Mouse (Mus musculus) embryonic facial prominence, embryonic 15.5 days (tissue): ENCODE data around the gene Plekha6. TPM values are rescaled to one million over a fixed set of nuclear protein-coding genes. Genes with fewer than 3 reads are reported as not detected.
A peak's percentile ranks its signal among the peaks of the same experiment; 100 is the strongest.

ENCODE experiments used
- ATAC-seq: fragments of 200-750 bp; cut with Nextera tagmentation; 2 replicates; pipeline ENCODE4 v1.8.0; 2017; ENCODE audit warnings: low read depth, moderate TSS enrichment; ENCODE audit not compliant: insufficient number of reproducible peaks, low FRiP score, low TSS enrichment
- H3K27ac ChIP-seq: fragments of 300-500 bp; sonication (generic); replicated peaks from 2 replicates; pipeline ENCODE4 v1.5.1; 2015; ENCODE audit warnings: mild to moderate bottlenecking, inconsistent platforms
- H3K27me3 ChIP-seq: fragments of 300-500 bp; sonication (generic); 2 replicates; pipeline ENCODE4 v1.6.1; 2015; ENCODE audit warnings: inconsistent platforms
- H3K36me3 ChIP-seq: fragments of 300-500 bp; sonication (generic); 2 replicates; pipeline ENCODE4 v1.6.1; 2015; ENCODE audit warnings: mild to moderate bottlenecking, inconsistent platforms
- H3K4me1 ChIP-seq: fragments of 300-500 bp; sonication (generic); 2 replicates; pipeline ENCODE4 v1.6.1; 2015; ENCODE audit warnings: inconsistent platforms
- H3K4me2 ChIP-seq: fragments of 300-500 bp; sonication (generic); replicated peaks from 2 replicates; pipeline ENCODE4 v1.6.1; 2015; ENCODE audit warnings: mild to moderate bottlenecking, inconsistent platforms
- H3K4me3 ChIP-seq: fragments of 300-500 bp; sonication (generic); replicated peaks from 2 replicates; pipeline ENCODE4 v1.5.1; 2015; ENCODE audit warnings: mild to moderate bottlenecking, inconsistent platforms
- H3K9ac ChIP-seq: fragments of 300-500 bp; sonication (generic); 2 replicates; pipeline ENCODE4 v1.6.1; 2015; ENCODE audit warnings: inconsistent platforms
- H3K9me3 ChIP-seq: fragments of 300-500 bp; sonication (generic); replicated peaks from 2 replicates; pipeline ENCODE4 v1.6.1; 2016; ENCODE audit warnings: inconsistent platforms
- WGBS: fragments of 180-500 bp; shearing (Covaris S2); methylation state at CpG from one replicate; pipeline ENCODE4 v1.1.7; 2015; 5-methylcytosine and 5-hydroxymethylcytosine counted together
- polyA plus RNA-seq: library from polyadenylated mRNA; unstranded; fragments of >200 nt; fragmentation: Nextera tagmentation; extraction: Ambion mirVana; gene quantifications from 2 replicates; pipeline ENCODE4 v1.2.1, GENCODE M21; 2015

The Plekha6 gene
- polyA plus RNA-seq, 1 experiment from 2014 or later, result 7.2 TPM

DNA sequence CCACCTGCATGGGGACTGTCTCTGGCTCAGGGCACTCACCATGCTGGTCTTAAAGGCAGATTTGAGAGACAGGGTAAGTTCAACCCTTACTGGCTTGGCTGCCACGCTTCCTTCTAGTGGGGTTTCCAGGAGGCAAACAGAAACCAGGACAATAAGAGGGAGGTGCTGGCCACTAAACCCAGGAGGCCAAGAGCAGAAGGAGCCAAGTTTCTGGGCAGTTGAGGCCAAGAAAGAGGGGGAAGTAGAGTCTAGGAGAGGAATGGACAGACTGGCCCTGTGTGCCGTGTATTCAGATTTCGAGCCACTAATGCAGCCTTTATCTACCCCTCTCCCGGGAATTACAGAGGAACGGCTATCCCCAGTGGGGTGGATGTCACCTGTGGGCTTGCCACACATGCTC is 83.2 kb downstream of the Plekha6 start:
- no peaks in the 10 kb centered on the region for H3K36me3 ChIP-seq
- no peak overlapping the region for H3K27ac ChIP-seq
- H3K4me2 ChIP-seq, result no peak overlapping the region
- no peak overlapping the region for H3K4me3 ChIP-seq
- no peaks in the 10 kb centered on the region for H3K9me3 ChIP-seq
- WGBS, result 80% methylated on average over 5 of the region's 5 CpGs
- ATAC-seq, result no peak
- H3K4me1 ChIP-seq, result peaks cover 47% of the 10 kb centered on the region
- no peaks in the 10 kb centered on the region for H3K27me3 ChIP-seq
- no peak overlapping the region for H3K9ac ChIP-seq

GRCm38 (mm10) chr1:133250761-133251160 is 86.8 kb downstream of the Plekha6 start:
- ATAC-seq, result no peak
- Histone ChIP-seq H3K4me2 (no peak overlapping the region), H3K9ac (no peak overlapping the region), H3K27me3 (no peaks in the 10 kb centered on the region), H3K9me3 (no peaks in the 10 kb centered on the region), H3K27ac (no peak overlapping the region), H3K36me3 (no peaks in the 10 kb centered on the region), H3K4me1 (peaks cover 68% of the 10 kb centered on the region), H3K4me3 (no peak overlapping the region)
- 90% methylated on average over 6 of the region's 6 CpGs for WGBS

GRCm38 (mm10) chr1:133251625-133252034 is 87.6 kb downstream of the Plekha6 start:
- Histone ChIP-seq H3K27me3 (no peaks in the 10 kb centered on the region), H3K36me3 (no peaks in the 10 kb centered on the region), H3K4me1 (peaks cover 64% of the 10 kb centered on the region), H3K27ac (no peak overlapping the region), H3K9me3 (no peaks in the 10 kb centered on the region), H3K9ac (no peak overlapping the region), H3K4me3 (no peak overlapping the region), H3K4me2 (no peak overlapping the region)
- no peak for ATAC-seq
- 34% methylated on average over 5 of the region's 5 CpGs for WGBS

DNA sequence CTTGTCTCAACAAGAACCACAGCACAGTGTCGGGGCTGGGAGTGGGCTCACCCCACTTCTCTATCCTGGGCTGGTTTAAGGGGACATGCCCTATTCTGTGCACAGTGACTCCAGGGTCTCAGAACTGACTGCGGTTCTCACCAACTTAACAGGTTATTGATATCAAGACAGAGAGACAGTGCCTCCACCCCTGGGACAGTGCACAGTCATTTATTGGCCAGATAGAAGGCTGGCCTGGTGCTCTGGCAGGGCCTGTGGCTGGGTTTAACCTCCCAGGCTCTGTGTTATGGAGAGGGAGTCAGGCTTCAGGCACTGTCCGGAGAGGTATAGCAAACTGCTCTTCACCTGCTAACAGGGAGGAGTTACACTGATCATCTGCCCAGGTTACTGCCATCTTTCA is 88.2 kb downstream of the Plekha6 start:
- no peaks in the 10 kb centered on the region for H3K9me3 ChIP-seq
- 83% methylated on average over 3 of the region's 3 CpGs for WGBS
- no peak overlapping the region for H3K27ac ChIP-seq

DNA sequence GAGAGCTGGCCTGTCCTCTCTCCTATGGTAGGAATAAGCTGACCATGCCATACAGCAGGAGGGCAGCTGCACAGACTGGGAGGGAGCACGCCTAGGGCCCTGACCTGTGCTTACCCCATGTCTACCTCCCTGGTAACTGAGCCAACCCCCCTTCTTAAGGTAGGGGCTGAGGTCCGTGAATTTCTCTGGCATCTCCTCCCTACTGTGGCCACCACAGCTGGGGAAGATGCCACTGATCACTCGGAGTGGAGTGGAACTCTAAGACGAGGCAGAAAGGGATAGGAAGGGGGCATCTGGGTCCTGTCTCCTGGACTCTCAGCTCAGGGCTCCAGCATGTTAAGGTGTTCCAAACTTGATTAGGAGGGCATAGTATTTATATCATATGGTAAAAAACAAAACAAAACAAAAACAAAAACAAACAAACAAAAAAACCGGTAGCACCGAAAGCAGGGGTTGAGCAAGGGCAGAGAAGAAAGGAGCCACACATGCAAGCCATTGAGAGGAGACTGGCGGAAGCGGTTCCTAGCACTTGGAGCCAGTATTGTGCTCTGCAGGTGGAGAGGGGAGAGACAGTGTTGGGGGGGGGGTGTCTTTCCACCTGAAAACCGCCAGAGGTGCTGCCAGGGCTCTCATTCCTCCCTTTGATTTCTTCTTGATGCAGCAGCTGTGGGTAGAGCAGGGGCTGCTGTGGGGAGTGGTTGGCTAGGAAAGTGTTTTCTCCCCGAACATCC is 89.0 kb downstream of the Plekha6 start:
- WGBS, result 39% methylated on average over 10 of the region's 10 CpGs
- H3K4me3 ChIP-seq, result no peak overlapping the region
- no peaks in the 10 kb centered on the region for H3K36me3 ChIP-seq
- ATAC-seq, result no peak
- H3K27me3 ChIP-seq, result no peaks in the 10 kb centered on the region
- no peak overlapping the region for H3K9ac ChIP-seq
- peaks cover 57% of the 10 kb centered on the region for H3K4me1 ChIP-seq
- H3K27ac ChIP-seq, result peak overlapping the region; percentile 63
- no peak overlapping the region for H3K4me2 ChIP-seq
- no peaks in the 10 kb centered on the region for H3K9me3 ChIP-seq

More for the DNA sequence above, 88.2 kb downstream of the Plekha6 start:
- no peaks in the 10 kb centered on the region for H3K27me3 ChIP-seq
- H3K4me1 ChIP-seq, result peaks cover 58% of the 10 kb centered on the region
- no peak overlapping the region for H3K4me2 ChIP-seq
- no peaks in the 10 kb centered on the region for H3K36me3 ChIP-seq
- no peak for ATAC-seq
- H3K9ac ChIP-seq, result no peak overlapping the region
- no peak overlapping the region for H3K4me3 ChIP-seq

- Histone ChIP-seq H3K4me3 (no peak overlapping the region), H3K9ac (no peak overlapping the region), H3K4me2 (no peak overlapping the region), H3K9me3 (no peaks in the 10 kb centered on the region), H3K36me3 (no peaks in the 10 kb centered on the region), H3K27ac (peak overlapping the region; percentile 63), H3K4me1 (peaks cover 59% of the 10 kb centered on the region), H3K27me3 (no peaks in the 10 kb centered on the region)
- peak; percentile 21; the same call in 1 of the 2 replicates for ATAC-seq
- WGBS, result 24% methylated on average over 1 of the region's 1 CpGs
These were observed 89.5 kb downstream of the Plekha6 start for GRCm38 (mm10) chr1:133253532-133253866.

DNA sequence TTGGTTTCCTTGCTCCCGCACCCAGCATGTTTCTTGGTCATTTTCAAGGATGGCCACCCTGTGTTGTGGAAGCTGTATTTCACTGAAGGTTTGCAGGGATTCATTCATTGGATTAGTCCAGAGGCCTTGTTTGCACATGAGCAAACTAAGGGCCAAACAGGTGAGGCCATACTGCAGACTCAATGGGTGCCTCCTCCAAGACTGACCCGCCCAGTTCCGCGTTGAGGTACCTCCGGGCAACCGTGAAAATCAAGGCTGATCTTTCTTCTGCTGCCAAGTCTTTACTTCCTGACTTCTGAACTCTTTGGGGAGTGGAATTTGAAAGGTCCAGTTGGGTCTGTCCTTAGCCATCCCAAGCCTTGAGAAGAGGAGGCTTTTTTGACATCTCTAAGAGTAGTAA is 90.2 kb downstream of the Plekha6 start:
- no peak for ATAC-seq
- H3K9ac ChIP-seq, result no peak overlapping the region
- 66% methylated on average over 6 of the region's 6 CpGs for WGBS
- H3K27me3 ChIP-seq, result no peaks in the 10 kb centered on the region
- no peaks in the 10 kb centered on the region for H3K9me3 ChIP-seq
- H3K36me3 ChIP-seq, result no peaks in the 10 kb centered on the region
- H3K4me2 ChIP-seq, result no peak overlapping the region
- H3K27ac ChIP-seq, result no peak overlapping the region
- no peak overlapping the region for H3K4me3 ChIP-seq
- H3K4me1 ChIP-seq, result peaks cover 59% of the 10 kb centered on the region

- Histone ChIP-seq H3K4me1 (peaks cover 59% of the 10 kb centered on the region), H3K27ac (no peak overlapping the region), H3K4me3 (no peak overlapping the region), H3K36me3 (no peaks in the 10 kb centered on the region), H3K9ac (no peak overlapping the region), H3K9me3 (no peaks in the 10 kb centered on the region), H3K27me3 (no peaks in the 10 kb centered on the region), H3K4me2 (no peak overlapping the region)
- WGBS, result 46% methylated on average over 9 of the region's 9 CpGs
- no peak for ATAC-seq
These were observed 91.1 kb downstream of the Plekha6 start for GRCm38 (mm10) chr1:133254856-133255764.

GRCm38 (mm10) chr1:133255776-133256175 is 91.8 kb downstream of the Plekha6 start:
- Histone ChIP-seq H3K4me1 (peaks cover 59% of the 10 kb centered on the region), H3K4me3 (no peak overlapping the region), H3K27ac (no peak overlapping the region), H3K9ac (no peak overlapping the region), H3K27me3 (no peaks in the 10 kb centered on the region), H3K9me3 (no peaks in the 10 kb centered on the region), H3K36me3 (no peaks in the 10 kb centered on the region), H3K4me2 (no peak overlapping the region)
- WGBS, result 32% methylated on average over 5 of the region's 5 CpGs
- ATAC-seq, result no peak

GRCm38 (mm10) chr1:133256347-133256746 is 92.3 kb downstream of the Plekha6 start:
- Histone ChIP-seq H3K27me3 (no peaks in the 10 kb centered on the region), H3K36me3 (no peaks in the 10 kb centered on the region), H3K27ac (no peak overlapping the region), H3K9me3 (no peaks in the 10 kb centered on the region), H3K4me1 (peaks cover 56% of the 10 kb centered on the region), H3K4me3 (no peak overlapping the region), H3K9ac (no peak overlapping the region), H3K4me2 (no peak overlapping the region)
- ATAC-seq, result no peak
- 76% methylated on average over 8 of the region's 8 CpGs for WGBS

- no peak for ATAC-seq
- H3K4me3 ChIP-seq, result no peak overlapping the region
These were observed 94.7 kb downstream of the Plekha6 start for GRCm38 (mm10) chr1:133258694-133259093.

More at GRCm38 (mm10) chr1:133258694-133259093, 94.7 kb downstream of the Plekha6 start:
- 64% methylated on average over 6 of the region's 6 CpGs for WGBS
- H3K9ac ChIP-seq, result no peak overlapping the region
- H3K27ac ChIP-seq, result no peak overlapping the region
- H3K36me3 ChIP-seq, result no peaks in the 10 kb centered on the region
- H3K4me1 ChIP-seq, result peaks cover 32% of the 10 kb centered on the region
- no peak overlapping the region for H3K4me2 ChIP-seq
- H3K9me3 ChIP-seq, result no peaks in the 10 kb centered on the region
- H3K27me3 ChIP-seq, result no peaks in the 10 kb centered on the region
